Mouse (Mus musculus) layer of hippocampus, postnatal 25 days (tissue): ENCODE data around the gene Rpl22l1. TPM values are rescaled to one million over a fixed set of nuclear protein-coding genes. Genes with fewer than 3 reads are reported as not detected.
"Not testable (repeated sequence)": the region's sequence is repeated elsewhere in the genome, so short reads cannot be mapped to it uniquely, and the experiment has no call there.

Source experiments
- DNase-seq, 2 experiments: peaks; one replicate each; pipeline ENCODE4 v3.0.0; 2022; ENCODE audit warnings: mixed read lengths in 2 of 2, low spot score in 1 of 2; ENCODE audit errors: extremely low spot score in 1 of 2
- total RNA-seq, 2 experiments: library from RNA; stranded (reverse); gene quantifications; 2 replicates each; pipeline ENCODE4 v1.2.3; 2021

The Rpl22l1 gene
- total RNA-seq = 100 to 1,000 TPM; 175 to 209 TPM

GRCm38 (mm10) chr3:28805301-28806097 is at the start of gene Rpl22l1:
Gene Rpl22l1 (plus strand): TSS chr3:28805436.
- DNase-seq = peak; percentile 92 to 94

GRCm38 (mm10) chr3:28755477-28755876 is 49.8 kb upstream of the Rpl22l1 start:
- no peak for DNase-seq

GRCm38 (mm10) chr3:28761225-28761789 is 43.9 kb upstream of the Rpl22l1 start:
- no peak for DNase-seq

- DNase-seq = no peak
These were observed 38.3 kb upstream of the Rpl22l1 start for GRCm38 (mm10) chr3:28766935-28767334.

- no peak for DNase-seq
These were observed 37.0 kb upstream of the Rpl22l1 start for GRCm38 (mm10) chr3:28768222-28768621.

GRCm38 (mm10) chr3:28772919-28773318 is 32.3 kb upstream of the Rpl22l1 start:
- not testable (repeated sequence) for DNase-seq

GRCm38 (mm10) chr3:28775361-28775760 is 29.9 kb upstream of the Rpl22l1 start:
- DNase-seq = no peak

GRCm38 (mm10) chr3:28775958-28776357 is 29.3 kb upstream of the Rpl22l1 start:
- DNase-seq = no peak

GRCm38 (mm10) chr3:28776491-28776890 is 28.7 kb upstream of the Rpl22l1 start:
- DNase-seq = no peak

GRCm38 (mm10) chr3:28780511-28780910 is 24.7 kb upstream of the Rpl22l1 start:
- DNase-seq = no peak

- peak; percentile 78 to 81 for DNase-seq
These were observed 24.2 kb upstream of the Rpl22l1 start, which contains the start of gene Eif5a2 for GRCm38 (mm10) chr3:28780994-28781393. Gene Eif5a2 (plus strand): TSS chr3:28781276.

- DNase-seq = no peak
These were observed 23.8 kb upstream of the Rpl22l1 start for GRCm38 (mm10) chr3:28781422-28781821.

- DNase-seq = no peak
These were observed 23.4 kb upstream of the Rpl22l1 start for GRCm38 (mm10) chr3:28781848-28782247.

GRCm38 (mm10) chr3:28784176-28784575 is 21.1 kb upstream of the Rpl22l1 start:
- DNase-seq = peak in 1 of 2 experiments; percentile 6

- DNase-seq = no peak
These were observed 10.4 kb upstream of the Rpl22l1 start for GRCm38 (mm10) chr3:28794835-28795234.

- DNase-seq = no peak
These were observed 2.9 kb downstream of the Rpl22l1 start for GRCm38 (mm10) chr3:28808039-28808643.

- no peak for DNase-seq
These were observed 6.2 kb downstream of the Rpl22l1 start for GRCm38 (mm10) chr3:28811441-28811840.

GRCm38 (mm10) chr3:28814361-28814760 is 9.1 kb downstream of the Rpl22l1 start:
- DNase-seq = no peak

- no peak for DNase-seq
These were observed 10.8 kb downstream of the Rpl22l1 start for GRCm38 (mm10) chr3:28816010-28816540.

GRCm38 (mm10) chr3:28826272-28826671 is 21.0 kb downstream of the Rpl22l1 start:
- DNase-seq = no peak

- DNase-seq = no peak
These were observed 22.4 kb downstream of the Rpl22l1 start for GRCm38 (mm10) chr3:28827605-28828004.
